Mouse (Mus musculus): ENCODE measurements at regions not wholly inside any gene's neighbourhood (a gene's known extent, or its start where the extent isn't known, plus 50 kb on each side); places are given as distances from the start of the nearest gene placed in this dataset.

DNA sequence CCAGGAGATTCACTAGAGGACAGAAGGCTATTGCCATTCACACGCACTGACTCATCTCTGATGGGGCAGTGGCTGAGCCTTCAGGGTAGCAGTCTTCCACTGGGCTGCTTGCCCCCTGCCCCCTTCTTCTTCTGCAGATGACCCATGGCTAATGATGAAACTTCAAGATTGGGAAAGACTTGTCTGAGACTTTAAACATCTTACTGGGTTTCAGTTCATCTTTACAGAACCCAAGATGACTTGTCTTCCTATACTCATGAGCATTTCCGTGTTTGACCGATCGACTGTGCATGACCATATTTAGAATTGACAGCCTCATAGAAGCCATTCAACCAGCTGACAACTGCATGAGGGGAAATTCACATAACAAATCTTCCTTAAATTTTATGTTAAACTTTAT lies 140.0 kb upstream of the Mad2l1 start:
- Histone ChIP-seq H3K4me3 (ENCODE audit: low read depth, low read length) (no peak overlapping the region), H3K27ac (ENCODE audit: low read depth, low read length) (no peak overlapping the region), H3K9ac (no peak overlapping the region), H3K27me3 (ENCODE audit: insufficient read depth, low read length) (no peaks in the 10 kb centered on the region), H3K9me3 (ENCODE audit: low read length) (no peaks in the 10 kb centered on the region), H3K4me1 (ENCODE audit: insufficient read depth) (no peaks in the 10 kb centered on the region), H3K36me3 (ENCODE audit: insufficient read depth) (no peaks in the 10 kb centered on the region), H3K4me2 (ENCODE audit: low read depth) (no peak overlapping the region)
- 97% methylated on average over 4 of the region's 4 CpGs for WGBS
- DNase-seq (no peak), ATAC-seq (no peak)
- TF ChIP-seq CTCF (IDR thresholded peaks at IDR 0.05; ENCODE audit: low read depth) = no peak

DNA sequence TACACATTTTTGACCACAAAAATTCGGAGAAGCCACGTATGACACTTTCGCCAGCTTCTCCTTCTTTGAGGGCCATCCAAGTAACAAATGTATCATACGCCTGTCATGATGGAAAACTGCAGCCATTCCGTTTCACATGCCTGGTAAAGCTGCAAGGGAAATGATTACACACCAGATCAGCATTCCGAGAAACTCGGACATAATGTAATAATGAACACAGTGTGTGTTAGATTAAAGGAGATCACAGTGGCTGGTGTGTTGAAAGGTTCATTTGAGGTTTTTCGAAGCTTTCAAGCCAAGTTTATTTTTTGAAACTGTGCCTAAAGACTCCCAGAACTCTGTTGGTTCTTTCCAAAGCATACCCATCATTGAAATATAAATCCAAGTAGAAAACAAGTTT lies 137.8 kb upstream of the Mad2l1 start:
- Histone ChIP-seq H3K4me2 (ENCODE audit: low read depth) (no peak overlapping the region), H3K9ac (no peak overlapping the region), H3K4me3 (ENCODE audit: low read depth, low read length) (no peak overlapping the region), H3K27ac (ENCODE audit: low read depth, low read length) (no peak overlapping the region), H3K4me1 (ENCODE audit: insufficient read depth) (no peaks in the 10 kb centered on the region), H3K36me3 (ENCODE audit: insufficient read depth) (no peaks in the 10 kb centered on the region), H3K9me3 (ENCODE audit: low read length) (no peaks in the 10 kb centered on the region), H3K27me3 (ENCODE audit: insufficient read depth, low read length) (no peaks in the 10 kb centered on the region)
- ATAC-seq = no peak
- TF ChIP-seq CTCF (IDR thresholded peaks at IDR 0.05; ENCODE audit: low read depth) = no peak
- WGBS = 76% methylated on average over 8 of the region's 8 CpGs
- DNase-seq = no peak

DNA sequence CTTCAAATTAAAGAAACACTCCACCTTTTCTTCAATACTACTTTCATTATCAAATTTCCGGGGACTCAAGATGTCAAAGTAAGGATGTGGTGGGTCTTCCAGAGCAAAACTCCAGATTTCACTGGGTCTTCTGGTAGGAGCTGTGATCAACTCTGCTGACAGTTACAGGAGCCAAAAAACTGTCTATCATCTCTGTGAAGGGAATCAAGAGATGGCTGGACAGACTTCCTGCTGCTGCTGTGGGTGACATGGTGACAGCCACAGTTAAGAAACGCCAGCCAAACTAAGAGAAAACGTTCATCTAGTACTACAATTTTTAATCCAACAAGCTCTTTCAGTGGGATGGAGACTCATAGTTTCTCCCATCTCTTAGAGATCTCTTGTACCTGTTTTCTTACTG lies 136.5 kb upstream of the Mad2l1 start:
- 0 out of 2 replicates have a peak, but pooled peaks have one; percentile 30 for ATAC-seq
- H3K27ac ChIP-seq (ENCODE audit: low read depth, low read length) = no peak overlapping the region
- no peak overlapping the region for H3K4me3 ChIP-seq (ENCODE audit: low read depth, low read length)
- H3K27me3 ChIP-seq (ENCODE audit: insufficient read depth, low read length) = no peaks in the 10 kb centered on the region
- no peaks in the 10 kb centered on the region for H3K9me3 ChIP-seq (ENCODE audit: low read length)
- DNase-seq = no peak
- TF ChIP-seq CTCF (IDR thresholded peaks at IDR 0.05; ENCODE audit: low read depth) = no peak
- H3K36me3 ChIP-seq (ENCODE audit: insufficient read depth) = no peaks in the 10 kb centered on the region
- no peak overlapping the region for H3K4me2 ChIP-seq (ENCODE audit: low read depth)
- H3K9ac ChIP-seq = no peak overlapping the region
- no peaks in the 10 kb centered on the region for H3K4me1 ChIP-seq (ENCODE audit: insufficient read depth)
- WGBS = 23% methylated on average over 3 of the region's 3 CpGs

GRCm38 (mm10) chr6:66399091-66399755 lies 136.0 kb upstream of the Mad2l1 start:
- ATAC-seq (peak; percentile 94), DNase-seq (peak; percentile 46)
- no peaks in the 10 kb centered on the region for H3K9me3 ChIP-seq (ENCODE audit: low read length)
- H3K4me3 ChIP-seq (ENCODE audit: low read depth, low read length) = no peak overlapping the region
- no peak overlapping the region for H3K9ac ChIP-seq
- H3K4me1 ChIP-seq (ENCODE audit: insufficient read depth) = no peaks in the 10 kb centered on the region
- H3K36me3 ChIP-seq (ENCODE audit: insufficient read depth) = no peaks in the 10 kb centered on the region
- H3K27ac ChIP-seq (ENCODE audit: low read depth, low read length) = no peak overlapping the region
- H3K27me3 ChIP-seq (ENCODE audit: insufficient read depth, low read length) = no peaks in the 10 kb centered on the region
- H3K4me2 ChIP-seq (ENCODE audit: low read depth) = no peak overlapping the region
- TF ChIP-seq CTCF (IDR thresholded peaks at IDR 0.05; ENCODE audit: low read depth) = no peak
- WGBS = 4% methylated on average over 4 of the region's 4 CpGs

GRCm38 (mm10) chr6:66401468-66401867 lies 133.7 kb upstream of the Mad2l1 start:
- no peaks in the 10 kb centered on the region for H3K9me3 ChIP-seq (ENCODE audit: low read length)
- no peak overlapping the region for H3K9ac ChIP-seq
- no peaks in the 10 kb centered on the region for H3K27me3 ChIP-seq (ENCODE audit: insufficient read depth, low read length)
- H3K27ac ChIP-seq (ENCODE audit: low read depth, low read length) = no peak overlapping the region
- H3K4me2 ChIP-seq (ENCODE audit: low read depth) = no peak overlapping the region
- no peak for TF ChIP-seq CTCF (IDR thresholded peaks at IDR 0.05; ENCODE audit: low read depth)
- WGBS = 8% methylated on average over 5 of the region's 5 CpGs
- no peak overlapping the region for H3K4me3 ChIP-seq (ENCODE audit: low read depth, low read length)
- DNase-seq = peak; percentile 6
- no peaks in the 10 kb centered on the region for H3K4me1 ChIP-seq (ENCODE audit: insufficient read depth)
- no peak for ATAC-seq
- H3K36me3 ChIP-seq (ENCODE audit: insufficient read depth) = no peaks in the 10 kb centered on the region

GRCm38 (mm10) chr6:66401868-66402440 lies 133.2 kb upstream of the Mad2l1 start:
- TF ChIP-seq CTCF (IDR thresholded peaks at IDR 0.05; ENCODE audit: low read depth) = no peak
- no peaks in the 10 kb centered on the region for H3K36me3 ChIP-seq (ENCODE audit: insufficient read depth)
- no peaks in the 10 kb centered on the region for H3K4me1 ChIP-seq (ENCODE audit: insufficient read depth)
- H3K9ac ChIP-seq = no peak overlapping the region
- no peaks in the 10 kb centered on the region for H3K9me3 ChIP-seq (ENCODE audit: low read length)
- no peak overlapping the region for H3K27ac ChIP-seq (ENCODE audit: low read depth, low read length)
- H3K4me3 ChIP-seq (ENCODE audit: low read depth, low read length) = no peak overlapping the region
- WGBS = 14% methylated on average over 5 of the region's 5 CpGs
- ATAC-seq (no peak), DNase-seq (peak; percentile 9)
- no peak overlapping the region for H3K4me2 ChIP-seq (ENCODE audit: low read depth)
- H3K27me3 ChIP-seq (ENCODE audit: insufficient read depth, low read length) = no peaks in the 10 kb centered on the region

DNA sequence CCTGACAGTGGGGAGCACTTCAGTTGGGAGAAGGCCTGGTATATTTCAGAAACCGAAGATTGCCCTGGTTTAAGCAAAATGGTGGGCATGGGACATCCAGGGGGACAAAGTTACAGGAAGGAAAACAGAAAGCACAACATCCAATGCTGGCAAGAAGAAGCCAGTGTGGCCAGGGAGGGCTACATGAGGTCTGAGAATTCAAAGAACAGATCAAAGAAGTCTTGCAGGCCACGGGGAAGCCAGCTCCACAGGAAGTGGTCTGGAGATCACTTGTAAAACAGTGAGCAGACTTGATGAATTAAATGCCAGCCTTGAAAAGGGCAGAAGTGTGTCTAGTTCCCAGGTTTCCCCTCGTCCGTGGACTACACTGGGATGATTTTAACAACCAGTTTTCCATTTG lies 120.4 kb upstream of the Mad2l1 start:
- no peak overlapping the region for H3K4me3 ChIP-seq (ENCODE audit: low read depth, low read length)
- no peaks in the 10 kb centered on the region for H3K36me3 ChIP-seq (ENCODE audit: insufficient read depth)
- H3K9me3 ChIP-seq (ENCODE audit: low read length) = no peaks in the 10 kb centered on the region
- no peaks in the 10 kb centered on the region for H3K4me1 ChIP-seq (ENCODE audit: insufficient read depth)
- 58% methylated on average over 4 of the region's 4 CpGs for WGBS
- DNase-seq = no peak
- H3K27me3 ChIP-seq (ENCODE audit: insufficient read depth, low read length) = no peaks in the 10 kb centered on the region
- H3K27ac ChIP-seq (ENCODE audit: low read depth, low read length) = no peak overlapping the region
- H3K4me2 ChIP-seq (ENCODE audit: low read depth) = no peak overlapping the region
- H3K9ac ChIP-seq = no peak overlapping the region
- no peak for TF ChIP-seq CTCF (IDR thresholded peaks at IDR 0.05; ENCODE audit: low read depth)
- no peak for ATAC-seq
